Mouse (Mus musculus) adrenal gland, adult 8-10 months (tissue): ENCODE data around the gene Degs1. TPM values are rescaled to one million over a fixed set of nuclear protein-coding genes. Genes with fewer than 3 reads are reported as not detected.

ENCODE experiments used
- DNase-seq: peaks from one replicate; pipeline ENCODE4 v3.0.0; 2022
- total RNA-seq, 4 experiments: library from RNA; stranded (reverse); gene quantifications; 2 replicates each; pipeline ENCODE4 v1.2.4; 2022

Degs1 gene
- total RNA-seq, 4 experiments from 2014 or later, result 84.3 to 108 (median 91.7) TPM

- DNase-seq, result no peak
These were observed 2.6 kb downstream of the Degs1 start for GRCm38 (mm10) chr1:182280046-182280445.

- no peak for DNase-seq
These were observed 3.2 kb downstream of the Degs1 start for GRCm38 (mm10) chr1:182279436-182279835.

GRCm38 (mm10) chr1:182275109-182275508, 7.5 kb downstream of the Degs1 start:
- no peak for DNase-seq

GRCm38 (mm10) chr1:182271632-182272031, 11.0 kb downstream of the Degs1 start:
- DNase-seq, result no peak

GRCm38 (mm10) chr1:182271130-182271529, 11.5 kb downstream of the Degs1 start:
- DNase-seq, result no peak

- no peak for DNase-seq
These were observed 14.3 kb downstream of the Degs1 start for GRCm38 (mm10) chr1:182268317-182268716.

- DNase-seq, result no peak
These were observed 16.5 kb downstream of the Degs1 start for GRCm38 (mm10) chr1:182266028-182266525.

GRCm38 (mm10) chr1:182256041-182256680, 26.4 kb downstream of the Degs1 start:
- no peak for DNase-seq

- no peak for DNase-seq
These were observed 27.6 kb downstream of the Degs1 start for GRCm38 (mm10) chr1:182255031-182255430.

- DNase-seq, result no peak
These were observed 28.0 kb downstream of the Degs1 start for GRCm38 (mm10) chr1:182254618-182255017.

- DNase-seq, result no peak
These were observed 28.7 kb downstream of the Degs1 start for GRCm38 (mm10) chr1:182253756-182254534.

- no peak for DNase-seq
These were observed 30.0 kb downstream of the Degs1 start for GRCm38 (mm10) chr1:182252534-182253171.

GRCm38 (mm10) chr1:182250734-182251133, 31.9 kb downstream of the Degs1 start:
- no peak for DNase-seq

GRCm38 (mm10) chr1:182249298-182249697, 33.3 kb downstream of the Degs1 start:
- DNase-seq, result no peak

GRCm38 (mm10) chr1:182245003-182245402, 37.6 kb downstream of the Degs1 start:
- DNase-seq, result no peak

GRCm38 (mm10) chr1:182238056-182238703, 44.4 kb downstream of the Degs1 start:
- no peak for DNase-seq

- DNase-seq, result no peak
These were observed 45.2 kb downstream of the Degs1 start for GRCm38 (mm10) chr1:182237386-182237785.

- DNase-seq, result no peak
These were observed 47.4 kb downstream of the Degs1 start for GRCm38 (mm10) chr1:182235174-182235573.

- no peak for DNase-seq
These were observed 53.2 kb downstream of the Degs1 start for GRCm38 (mm10) chr1:182229381-182229780.

GRCm38 (mm10) chr1:182227141-182227963, 55.3 kb downstream of the Degs1 start:
- no peak for DNase-seq

GRCm38 (mm10) chr1:182226261-182226660, 56.3 kb downstream of the Degs1 start:
- no peak for DNase-seq
